Mouse (Mus musculus): ENCODE results near the gene Gm21775. TPM values are rescaled to one million over a fixed set of nuclear protein-coding genes. Genes with fewer than 3 reads are reported as not detected.
"Not testable (repeated sequence)": the region's sequence is repeated elsewhere in the genome, so short reads cannot be mapped to it uniquely, and the experiment has no call there.

Gene Gm21775
- total RNA-seq (2021): not detected

- intact Hi-C loops (cut with DNase I); DNase-seq (ENCODE audit: low spot score in 2 of 2): not testable (repeated sequence)
Observed at GRCm38 (mm10) chrY:10553153-10553552, at the start of gene Gm21775. Gm21775 (plus strand) TSS chrY:10553453.

- DNase-seq (ENCODE audit: low spot score in 2 of 2); intact Hi-C loops (cut with DNase I): not testable (repeated sequence)
Observed at GRCm38 (mm10) chrY:10535942-10536341, 17.3 kb upstream of the Gm21775 start, which contains the start of gene Gm20737. Gm20737 (minus strand) TSS chrY:10536042.

Other genes starting within 250 kb of the Gm21775 start
- gene Gm20834, start 228.9 kb upstream of the Gm21775 start, total RNA-seq (2021): not detected
- gene Gm28510, start 140.7 kb upstream of the Gm21775 start, total RNA-seq (2021): not detected
- not detected for gene Gm20737, start 17.4 kb upstream of the Gm21775 start, total RNA-seq (2021)
- not detected for gene Gm21900, start 62.9 kb downstream of the Gm21775 start, total RNA-seq (2021)
- gene Gm20777, start 199.0 kb downstream of the Gm21775 start, total RNA-seq (2021): not detected